Mouse (Mus musculus) liver, adult 2 months (tissue): ENCODE data around the gene Cacnb4.

Source experiments
- CTCF ChIP-seq: fragments of 200-500 bp; IDR thresholded peaks from 2 replicates; pipeline ENCODE4 v1.5.1; 2011; ENCODE audit warnings: low read depth, low read length, control low read depth
- POLR2A ChIP-seq: fragments of 200-500 bp; IDR thresholded peaks from 2 replicates; pipeline ENCODE4 v1.6.1; 2011; ENCODE audit warnings: low read length, control low read depth; ENCODE audit not compliant: insufficient read depth; ENCODE audit errors: extremely low read depth

- TF ChIP-seq CTCF (no peak), POLR2A (no peak)
Measured at GRCm38 (mm10) chr2:52625731-52626130, 50.9 kb downstream of the Cacnb4 start.
